Mouse (Mus musculus) spleen, adult 2 months (tissue): ENCODE measurements at regions not wholly inside any gene's neighbourhood (a gene's known extent, or its start where the extent isn't known, plus 50 kb on each side); places are given as distances from the start of the nearest gene placed in this dataset.

ENCODE experiments used
- CTCF ChIP-seq: fragments of 200-500 bp; IDR thresholded peaks from 2 replicates; pipeline ENCODE4 v1.5.1; 2011; ENCODE audit warnings: mild to moderate bottlenecking, inconsistent platforms; ENCODE audit not compliant: insufficient read depth, insufficient read length, insufficient replicate concordance; ENCODE audit errors: extremely low read depth
- POLR2A ChIP-seq: fragments of 200-500 bp; IDR thresholded peaks from 2 replicates; pipeline ENCODE4 v1.6.1; 2011; ENCODE audit warnings: low read depth, low read length, inconsistent platforms

DNA sequence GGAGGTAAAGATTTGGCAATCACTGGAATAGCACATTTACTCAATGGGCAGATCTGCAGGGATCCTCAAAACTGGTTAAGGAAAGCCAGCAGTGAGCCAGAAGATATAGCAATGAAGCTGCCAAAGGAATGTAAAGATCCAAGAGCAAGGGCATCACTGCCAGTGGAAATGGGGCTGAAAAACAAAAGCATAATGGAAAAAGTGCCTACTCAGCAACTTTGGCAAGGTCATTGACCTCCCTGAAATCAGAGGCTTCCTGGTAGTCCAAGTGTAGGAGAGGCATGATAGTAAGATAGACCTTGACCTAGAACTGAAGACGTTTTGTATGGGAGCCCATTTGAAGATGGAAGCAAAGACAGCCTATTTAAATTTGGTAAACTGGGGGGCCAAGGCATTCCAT, 286.4 kb downstream of the Foxo1 start:
- TF ChIP-seq CTCF (no peak), POLR2A (no peak)
